Mouse (Mus musculus): ENCODE measurements around the gene A830018L16Rik.

GRCm38 (mm10) chr1:11744749-11745314, 330.9 kb downstream of the A830018L16Rik start:
- TF ChIP-seq CTCF (IDR thresholded peaks at IDR 0.05; ENCODE audit: borderline replicate concordance, control insufficient read depth, extremely low read depth, insufficient read depth, low read length, poor library complexity) (no peak), POLR2A (IDR thresholded peaks at IDR 0.05; ENCODE audit: control insufficient read depth, extremely low read depth, insufficient read depth, low read length, poor library complexity) (no peak)

Data from thymus, adult 2 months (tissue).